Mouse (Mus musculus): Measurements from ENCODE around the gene 2410131K14Rik. TPM values are rescaled to one million over a fixed set of nuclear protein-coding genes. Genes with fewer than 3 reads are reported as not detected.
A peak's percentile ranks its signal among the peaks of the same experiment; 100 is the strongest.

The 2410131K14Rik gene
- polyA plus RNA-seq, 1 experiment from 2014 or later: 10.1 TPM

DNA sequence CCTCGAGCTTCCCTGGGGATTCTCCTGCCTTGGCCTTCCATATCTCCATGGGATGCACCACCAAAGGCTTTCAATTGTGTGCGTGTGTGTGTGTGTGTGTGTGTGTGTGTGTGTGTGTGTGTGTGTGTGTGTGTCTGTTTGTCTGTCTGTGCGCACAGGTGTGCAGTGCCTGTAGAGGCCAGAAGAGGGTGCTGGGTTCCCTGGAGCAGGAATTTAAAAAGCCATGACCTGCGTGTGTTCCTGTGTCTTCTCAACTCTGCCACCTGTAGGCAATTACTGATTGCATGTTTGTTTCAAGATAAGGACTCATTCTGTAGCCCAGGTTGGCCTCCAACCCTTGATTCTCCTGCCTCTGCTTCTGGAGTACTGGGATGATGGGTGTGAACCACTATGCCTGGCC, 46.4 kb downstream of the 2410131K14Rik start:
- no peak for DNase-seq (ENCODE audit: low spot score)
- Histone ChIP-seq H3K9me3 (ENCODE audit: control insufficient read depth, low read length) (no peaks in the 10 kb centered on the region), H3K27ac (replicated peaks; ENCODE audit: low read depth, low read length) (no peak overlapping the region), H3K4me2 (ENCODE audit: low read depth, low read length) (no peak overlapping the region), H3K9ac (ENCODE audit: low read depth, low read length) (no peak overlapping the region), H3K4me3 (ENCODE audit: low read depth, low read length) (no peak overlapping the region), H3K36me3 (ENCODE audit: control insufficient read depth, insufficient read depth, low read length) (no peaks in the 10 kb centered on the region), H3K27me3 (replicated peaks; ENCODE audit: control insufficient read depth, insufficient read depth, low read length) (no peaks in the 10 kb centered on the region), H3K4me1 (ENCODE audit: control insufficient read depth, insufficient read depth, low read length) (peaks cover 21% of the 10 kb centered on the region)
- WGBS: 94% methylated on average over 4 of the region's 4 CpGs
- no peak for ATAC-seq (ENCODE audit: low read depth)

DNA sequence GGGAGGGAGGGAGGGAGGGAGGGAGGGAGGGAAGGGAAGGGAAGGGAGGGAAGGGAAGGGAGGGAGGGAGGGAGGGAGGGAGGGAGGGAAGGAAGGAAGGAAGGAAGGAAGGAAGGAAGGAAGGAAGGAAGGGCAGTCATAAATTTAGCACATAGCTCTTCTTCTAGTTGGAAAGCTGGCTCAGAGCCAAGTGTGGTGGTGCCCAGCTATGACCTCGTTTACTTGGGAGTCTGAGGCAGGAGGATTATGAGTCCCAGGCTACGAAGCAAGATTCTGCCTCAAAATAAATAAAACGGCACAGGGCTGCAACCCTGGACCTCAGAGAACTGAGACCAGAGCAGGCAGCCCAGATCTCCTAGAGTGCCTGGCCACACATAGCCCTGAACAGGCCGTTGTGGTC, 47.4 kb downstream of the 2410131K14Rik start:
- Histone ChIP-seq H3K36me3 (ENCODE audit: control insufficient read depth, insufficient read depth, low read length) (no peaks in the 10 kb centered on the region), H3K9me3 (ENCODE audit: control insufficient read depth, low read length) (no peaks in the 10 kb centered on the region), H3K4me1 (ENCODE audit: control insufficient read depth, insufficient read depth, low read length) (peaks cover 27% of the 10 kb centered on the region), H3K4me2 (ENCODE audit: low read depth, low read length) (no peak overlapping the region), H3K27me3 (replicated peaks; ENCODE audit: control insufficient read depth, insufficient read depth, low read length) (no peaks in the 10 kb centered on the region), H3K9ac (ENCODE audit: low read depth, low read length) (no peak overlapping the region), H3K27ac (replicated peaks; ENCODE audit: low read depth, low read length) (0 out of 2 replicates have a peak overlapping the region, but pooled peaks have one; percentile 30), H3K4me3 (ENCODE audit: low read depth, low read length) (no peak overlapping the region)
- WGBS: 42% methylated on average over 4 of the region's 4 CpGs
- ATAC-seq (ENCODE audit: low read depth) (no peak), DNase-seq (ENCODE audit: low spot score) (peak; percentile 30)

DNA sequence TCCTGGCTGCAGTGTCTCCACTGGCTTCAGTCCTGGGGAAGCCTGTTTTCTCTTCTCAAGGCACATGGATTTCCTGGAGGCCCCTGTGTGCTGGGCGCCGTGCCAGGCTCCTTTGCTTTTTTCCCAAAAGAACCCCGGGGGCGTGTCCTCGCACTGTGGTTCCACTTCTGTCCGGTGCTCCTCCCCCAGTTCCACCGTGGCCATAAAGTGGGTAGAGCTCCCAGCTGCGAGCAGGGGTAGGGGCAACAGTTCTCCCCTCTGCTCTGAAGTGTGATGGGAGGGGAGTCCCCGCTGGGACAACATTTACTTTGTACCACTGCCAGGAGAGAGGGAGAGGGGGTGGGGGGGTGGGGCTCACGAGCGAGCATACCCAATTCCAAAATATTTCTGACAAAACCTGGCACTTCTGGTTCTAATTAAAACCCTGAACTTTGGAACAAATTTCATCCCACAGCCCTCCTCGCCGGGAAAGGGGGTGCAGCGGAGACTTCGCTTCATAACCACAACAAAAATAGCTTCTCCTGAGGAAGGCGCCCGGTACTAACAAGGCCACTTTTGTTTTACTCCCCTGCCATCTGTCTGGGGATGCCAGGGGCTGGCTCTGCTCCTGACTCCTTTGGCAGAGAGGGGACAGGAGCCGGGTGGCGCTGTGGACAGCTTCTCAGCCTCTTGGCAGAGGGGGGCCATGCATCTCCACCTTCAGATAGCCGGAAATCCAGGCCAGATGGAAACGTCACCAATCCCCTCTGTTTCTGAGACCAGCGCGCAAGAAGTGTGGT, 49.2 kb downstream of the 2410131K14Rik start:
- Histone ChIP-seq H3K9ac (ENCODE audit: low read depth, low read length) (peak overlapping the region; percentile 31; the same call in 1 of the 2 replicates), H3K27me3 (replicated peaks; ENCODE audit: control insufficient read depth, insufficient read depth, low read length) (no peaks in the 10 kb centered on the region), H3K27ac (replicated peaks; ENCODE audit: low read depth, low read length) (peak overlapping the region; percentile 93), H3K4me3 (ENCODE audit: low read depth, low read length) (peak overlapping the region; percentile 18), H3K4me2 (ENCODE audit: low read depth, low read length) (peak overlapping the region; percentile 39), H3K36me3 (ENCODE audit: control insufficient read depth, insufficient read depth, low read length) (no peaks in the 10 kb centered on the region), H3K9me3 (ENCODE audit: control insufficient read depth, low read length) (no peaks in the 10 kb centered on the region), H3K4me1 (ENCODE audit: control insufficient read depth, insufficient read depth, low read length) (peaks cover 37% of the 10 kb centered on the region)
- DNase-seq (ENCODE audit: low spot score): peak; percentile 98
- peak; percentile 95 for ATAC-seq (ENCODE audit: low read depth)
- WGBS: 15% methylated on average over 22 of the region's 23 CpGs

DNA sequence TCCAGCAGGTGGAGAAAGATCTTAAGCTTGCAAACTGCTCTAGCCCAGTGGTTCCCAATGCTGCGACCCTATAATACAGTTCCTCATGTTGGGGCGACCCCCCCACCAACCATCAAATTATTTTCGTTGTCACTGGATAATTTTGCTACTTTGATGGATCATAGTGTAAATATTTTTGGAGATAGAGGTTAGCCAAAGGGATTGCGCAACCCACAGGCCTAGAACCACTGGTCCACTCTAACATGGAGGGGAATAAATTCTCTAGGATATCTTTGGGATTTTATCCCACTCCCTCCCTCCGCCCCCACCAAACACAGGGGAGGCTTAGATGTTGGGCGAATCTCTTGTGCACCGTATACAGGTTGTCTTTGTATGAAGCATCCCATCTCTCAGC, 49.8 kb downstream of the 2410131K14Rik start:
- Histone ChIP-seq H3K4me3 (ENCODE audit: low read depth, low read length) (peak overlapping the region; percentile 18; the same call in 1 of the 2 replicates), H3K4me1 (ENCODE audit: control insufficient read depth, insufficient read depth, low read length) (peaks cover 43% of the 10 kb centered on the region), H3K27ac (replicated peaks; ENCODE audit: low read depth, low read length) (peak overlapping the region; percentile 93), H3K9ac (ENCODE audit: low read depth, low read length) (no peak overlapping the region), H3K9me3 (ENCODE audit: control insufficient read depth, low read length) (no peaks in the 10 kb centered on the region), H3K4me2 (ENCODE audit: low read depth, low read length) (peak overlapping the region; percentile 39), H3K36me3 (ENCODE audit: control insufficient read depth, insufficient read depth, low read length) (no peaks in the 10 kb centered on the region), H3K27me3 (replicated peaks; ENCODE audit: control insufficient read depth, insufficient read depth, low read length) (no peaks in the 10 kb centered on the region)
- ATAC-seq (ENCODE audit: low read depth) (no peak), DNase-seq (ENCODE audit: low spot score) (no peak)
- 69% methylated on average over 7 of the region's 7 CpGs for WGBS

DNA sequence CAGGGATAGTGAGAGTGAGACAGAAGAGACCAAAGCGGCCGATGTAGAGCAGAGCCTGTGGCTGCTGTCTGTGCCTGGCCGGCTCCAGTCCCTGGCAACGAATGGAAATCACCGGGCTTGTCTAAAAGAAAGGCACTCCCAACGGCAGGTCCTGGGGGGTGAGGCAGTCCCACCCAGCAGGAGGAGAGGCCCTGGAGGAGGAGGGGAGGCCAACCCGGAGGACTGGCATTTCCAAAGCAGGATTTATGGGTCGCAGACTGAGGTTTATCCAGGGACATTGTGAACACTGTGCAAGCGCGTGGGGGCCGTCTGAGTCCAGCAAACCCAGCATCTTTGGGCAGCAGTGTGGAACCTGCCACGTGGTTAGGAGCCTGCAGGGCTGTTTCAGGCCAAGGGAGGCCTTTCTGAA, 52.3 kb downstream of the 2410131K14Rik start:
- H3K27me3 ChIP-seq (replicated peaks; ENCODE audit: control insufficient read depth, insufficient read depth, low read length): no peaks in the 10 kb centered on the region
- H3K36me3 ChIP-seq (ENCODE audit: control insufficient read depth, insufficient read depth, low read length): no peaks in the 10 kb centered on the region
- H3K27ac ChIP-seq (replicated peaks; ENCODE audit: low read depth, low read length): no peak overlapping the region
- 27% methylated on average over 12 of the region's 12 CpGs for WGBS
- no peak overlapping the region for H3K4me3 ChIP-seq (ENCODE audit: low read depth, low read length)
- H3K9me3 ChIP-seq (ENCODE audit: control insufficient read depth, low read length): no peaks in the 10 kb centered on the region
- H3K4me2 ChIP-seq (ENCODE audit: low read depth, low read length): no peak overlapping the region
- DNase-seq (ENCODE audit: low spot score) (no peak), ATAC-seq (ENCODE audit: low read depth) (no peak)
- peaks cover 48% of the 10 kb centered on the region for H3K4me1 ChIP-seq (ENCODE audit: control insufficient read depth, insufficient read depth, low read length)
- H3K9ac ChIP-seq (ENCODE audit: low read depth, low read length): no peak overlapping the region

DNA sequence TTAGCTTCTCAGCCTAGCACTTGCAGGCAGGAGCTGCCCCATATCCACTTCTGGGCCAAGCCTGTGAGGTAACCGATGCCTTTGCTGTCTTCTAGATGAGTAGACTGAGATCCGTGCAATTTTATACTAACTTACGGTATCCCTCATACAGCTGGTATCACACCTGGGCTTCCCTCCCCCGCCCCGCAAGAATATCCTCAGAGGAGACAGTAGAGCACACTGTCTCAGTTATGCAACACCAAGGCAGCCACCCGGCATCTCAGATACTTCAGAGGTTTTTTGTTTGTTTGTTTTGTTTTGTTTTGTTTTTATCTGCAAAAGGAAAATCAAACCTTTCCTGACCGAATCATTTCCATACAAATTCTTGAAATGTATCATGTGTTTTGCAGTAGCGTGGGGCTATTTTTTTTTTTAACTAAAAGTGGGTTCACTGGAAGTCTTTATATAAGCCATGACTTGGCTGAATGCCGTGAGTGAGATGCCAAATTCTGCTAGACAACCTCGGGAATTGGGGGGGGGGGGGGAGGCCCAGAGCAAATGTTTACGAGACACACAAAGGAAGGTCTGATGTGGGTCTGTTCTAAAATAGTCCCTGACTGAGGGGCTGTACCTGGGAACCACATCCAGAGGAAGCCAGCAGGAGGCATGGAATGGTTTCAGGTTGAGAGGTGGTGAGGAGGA, 54.8 kb downstream of the 2410131K14Rik start:
- no peak overlapping the region for H3K9ac ChIP-seq (ENCODE audit: low read depth, low read length)
- H3K36me3 ChIP-seq (ENCODE audit: control insufficient read depth, insufficient read depth, low read length): no peaks in the 10 kb centered on the region
- H3K4me2 ChIP-seq (ENCODE audit: low read depth, low read length): no peak overlapping the region
- ATAC-seq (ENCODE audit: low read depth) (0 out of 2 replicates have a peak, but pooled peaks have one; percentile 37), DNase-seq (ENCODE audit: low spot score) (peak; percentile 87)
- peak overlapping the region; percentile 63 for H3K27ac ChIP-seq (replicated peaks; ENCODE audit: low read depth, low read length)
- 48% methylated on average over 11 of the region's 11 CpGs for WGBS
- H3K4me1 ChIP-seq (ENCODE audit: control insufficient read depth, insufficient read depth, low read length): peaks cover 37% of the 10 kb centered on the region
- no peaks in the 10 kb centered on the region for H3K27me3 ChIP-seq (replicated peaks; ENCODE audit: control insufficient read depth, insufficient read depth, low read length)
- H3K4me3 ChIP-seq (ENCODE audit: low read depth, low read length): no peak overlapping the region
- H3K9me3 ChIP-seq (ENCODE audit: control insufficient read depth, low read length): no peaks in the 10 kb centered on the region

DNA sequence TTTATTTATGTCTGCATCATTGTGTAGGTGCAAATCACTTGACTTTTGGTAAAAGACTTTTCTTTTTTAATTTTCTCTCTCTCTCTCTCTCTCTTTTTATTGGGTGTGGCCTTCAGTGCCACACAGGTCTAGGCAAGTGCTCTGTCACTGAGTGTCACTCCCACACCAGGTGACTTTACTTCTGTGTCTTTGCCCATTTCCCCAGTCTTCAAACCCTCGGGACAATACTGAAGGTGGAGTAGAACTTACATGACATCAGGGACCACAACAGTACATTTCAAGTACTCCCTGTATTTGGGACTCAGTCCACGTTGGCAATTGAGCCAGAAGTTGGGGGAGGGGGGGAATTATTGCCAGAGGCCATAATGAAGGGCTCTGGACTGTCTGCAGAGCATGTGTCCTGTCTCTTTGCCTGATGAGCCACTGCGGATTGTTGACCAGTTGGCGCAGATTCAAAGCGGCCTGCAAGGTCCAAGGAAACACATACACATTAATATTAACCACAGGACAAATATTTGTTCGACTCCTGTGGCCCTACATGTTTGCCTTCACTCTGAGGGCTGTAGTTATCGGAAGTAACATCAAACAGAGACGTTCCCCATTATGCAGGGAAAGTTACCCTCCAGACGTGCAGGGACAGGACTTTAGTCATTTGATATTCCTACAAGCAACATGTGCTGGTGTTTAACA, 57.6 kb downstream of the 2410131K14Rik start:
- no peak overlapping the region for H3K4me3 ChIP-seq (ENCODE audit: low read depth, low read length)
- DNase-seq (ENCODE audit: low spot score): peak; percentile 53
- 43% methylated on average over 9 of the region's 9 CpGs for WGBS
- H3K36me3 ChIP-seq (ENCODE audit: control insufficient read depth, insufficient read depth, low read length): no peaks in the 10 kb centered on the region
- H3K9me3 ChIP-seq (ENCODE audit: control insufficient read depth, low read length): no peaks in the 10 kb centered on the region
- no peak overlapping the region for H3K9ac ChIP-seq (ENCODE audit: low read depth, low read length)
- no peak overlapping the region for H3K27ac ChIP-seq (replicated peaks; ENCODE audit: low read depth, low read length)
- peaks cover 20% of the 10 kb centered on the region for H3K4me1 ChIP-seq (ENCODE audit: control insufficient read depth, insufficient read depth, low read length)
- H3K4me2 ChIP-seq (ENCODE audit: low read depth, low read length): no peak overlapping the region
- H3K27me3 ChIP-seq (replicated peaks; ENCODE audit: control insufficient read depth, insufficient read depth, low read length): no peaks in the 10 kb centered on the region
- ATAC-seq (ENCODE audit: low read depth): no peak

DNA sequence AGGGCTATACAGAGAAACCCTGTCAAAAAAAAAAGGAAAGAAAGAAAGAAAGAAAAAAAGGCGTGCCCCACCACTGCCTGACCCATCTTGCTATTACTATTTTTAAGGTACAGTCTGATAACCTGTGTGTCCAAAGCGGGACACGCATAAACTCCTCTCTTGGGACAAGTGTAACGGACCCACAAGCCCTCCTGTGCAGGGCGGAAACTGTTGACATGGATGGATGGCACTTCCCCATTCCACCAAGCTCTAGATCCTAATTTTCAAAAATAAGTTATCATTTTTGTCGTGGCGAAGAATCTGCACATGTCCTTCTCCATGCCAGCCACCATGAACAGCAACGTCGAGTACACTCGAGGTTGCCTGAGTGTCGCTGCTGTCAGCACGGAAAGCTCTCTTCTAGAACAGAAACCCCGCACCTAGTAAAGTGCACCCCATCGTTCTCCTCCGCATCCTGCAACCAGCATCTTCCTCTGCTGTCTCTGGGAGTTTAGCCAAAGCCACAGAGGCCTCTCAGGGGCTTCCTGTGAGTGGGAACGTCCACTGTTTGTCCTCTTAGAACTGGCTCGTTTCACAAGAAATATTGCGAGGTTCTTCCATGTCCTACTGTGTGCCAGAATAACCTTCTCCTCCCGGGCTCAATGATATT, 60.1 kb downstream of the 2410131K14Rik start:
- no peak overlapping the region for H3K9ac ChIP-seq (ENCODE audit: low read depth, low read length)
- peaks cover 5% of the 10 kb centered on the region; the same call in 1 of the 2 replicates for H3K4me1 ChIP-seq (ENCODE audit: control insufficient read depth, insufficient read depth, low read length)
- DNase-seq (ENCODE audit: low spot score) (no peak), ATAC-seq (ENCODE audit: low read depth) (no peak)
- H3K4me2 ChIP-seq (ENCODE audit: low read depth, low read length): no peak overlapping the region
- H3K27ac ChIP-seq (replicated peaks; ENCODE audit: low read depth, low read length): no peak overlapping the region
- H3K9me3 ChIP-seq (ENCODE audit: control insufficient read depth, low read length): no peaks in the 10 kb centered on the region
- 79% methylated on average over 19 of the region's 19 CpGs for WGBS
- H3K36me3 ChIP-seq (ENCODE audit: control insufficient read depth, insufficient read depth, low read length): no peaks in the 10 kb centered on the region
- no peak overlapping the region for H3K4me3 ChIP-seq (ENCODE audit: low read depth, low read length)
- H3K27me3 ChIP-seq (replicated peaks; ENCODE audit: control insufficient read depth, insufficient read depth, low read length): no peaks in the 10 kb centered on the region
